Mouse (Mus musculus): ENCODE measurements around the gene Ms4a7.

The Ms4a7 gene

DNA sequence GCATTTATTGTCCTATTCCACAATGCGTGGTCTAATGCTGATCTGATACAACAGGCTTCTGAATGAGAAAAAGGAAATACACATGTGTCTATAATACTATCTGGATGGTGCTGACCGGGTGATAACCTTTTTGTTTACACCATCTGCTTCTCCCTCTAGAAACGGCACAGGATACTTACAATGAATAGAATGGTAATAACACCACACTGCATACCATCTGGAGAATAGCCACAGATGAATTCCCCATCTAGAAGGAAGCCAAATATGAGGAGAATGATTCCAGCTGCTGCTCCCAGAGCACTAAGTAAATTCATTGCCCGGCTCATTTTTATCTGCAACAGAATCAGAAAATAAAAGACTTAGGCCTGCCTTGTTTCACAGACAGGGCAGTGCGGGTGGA, 59.5 kb downstream of the Ms4a7 start:
- in situ Hi-C loops (cut with MboI; ENCODE audit: low sequenced_read_pairs) = no loop called here

Measured in CH12F3 (cell line).